Mouse (Mus musculus): ENCODE data around the gene Primpol. TPM values are rescaled to one million over a fixed set of nuclear protein-coding genes. Genes with fewer than 3 reads are reported as not detected.

Primpol gene
- total and polyA plus RNA-seq, 3 experiments, result 7.1 to 11.6 TPM; not detected in 1

DNA sequence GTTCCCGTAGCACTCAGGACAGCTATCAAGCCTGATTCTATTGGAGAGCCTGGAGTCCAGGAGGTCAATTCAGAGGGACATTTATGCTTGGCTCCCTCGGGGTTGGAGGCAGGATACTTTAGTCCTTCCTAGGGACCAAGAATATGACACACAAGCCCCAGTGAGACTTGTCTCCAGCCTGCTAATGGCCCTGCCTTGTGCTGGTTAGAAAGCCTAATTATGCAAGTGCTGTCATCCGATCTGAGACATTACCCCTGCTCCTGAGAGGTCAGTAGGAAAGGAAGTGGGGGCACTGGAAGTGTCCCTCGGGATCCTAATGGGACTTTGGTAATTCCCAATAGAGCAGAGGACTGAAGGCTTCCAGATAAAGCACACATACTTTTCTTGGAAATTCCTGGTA, 86.5 kb downstream of the Primpol start:
- no peaks in the 10 kb centered on the region for H3K79me2 ChIP-seq (ENCODE audit: control insufficient read depth, insufficient read depth, low read length, poor library complexity)
- TF ChIP-seq MYB (IDR thresholded peaks at IDR 0.05; ENCODE audit: low read depth, low read length), result no peak
- no peak for TF ChIP-seq ZNF384 (IDR thresholded peaks at IDR 0.05; ENCODE audit: low read depth, low read length)
- no peak for TF ChIP-seq ELF1 (IDR thresholded peaks at IDR 0.05; ENCODE audit: low read depth, low read length)
- TF ChIP-seq ETS1 (IDR thresholded peaks at IDR 0.05; ENCODE audit: low read depth, low read length), result no peak
- no peak for TF ChIP-seq ZMIZ1 (IDR thresholded peaks at IDR 0.05; ENCODE audit: low read depth, low read length)
- TF ChIP-seq POLR2A (IDR thresholded peaks at IDR 0.05; ENCODE audit: control insufficient read depth in 1 of 2, insufficient read depth in 1 of 2, low read depth in 1 of 2, low read length in 2 of 2, poor library complexity in 1 of 2), result no peak
- no peak for TF ChIP-seq KAT2A (conservative IDR thresholded peaks at IDR 0.05; ENCODE audit: low read depth, low read length)
- no peak for TF ChIP-seq UBTF (IDR thresholded peaks at IDR 0.05; ENCODE audit: borderline replicate concordance, insufficient read depth, low read depth, low read length)
- TF ChIP-seq RCOR1 (IDR thresholded peaks at IDR 0.05; ENCODE audit: low read depth, low read length), result no peak
- TF ChIP-seq MAX (IDR thresholded peaks at IDR 0.05; ENCODE audit: low read length), result no peak
- TF ChIP-seq BHLHE40 (IDR thresholded peaks at IDR 0.05; ENCODE audit: borderline replicate concordance, low read depth, low read length), result no peak
- no peak for TF ChIP-seq CHD1 (IDR thresholded peaks at IDR 0.05; ENCODE audit: low read depth, low read length)
- no peak for TF ChIP-seq MAZ (IDR thresholded peaks at IDR 0.05; ENCODE audit: low read depth, low read length)
- TF ChIP-seq NELFE (IDR thresholded peaks at IDR 0.05; ENCODE audit: low read depth, low read length), result no peak
- no peak for TF ChIP-seq GABPA (IDR thresholded peaks at IDR 0.05; ENCODE audit: low read depth, low read length)
- no peak for TF ChIP-seq SMC3 (IDR thresholded peaks at IDR 0.05; ENCODE audit: low read depth, low read length)
- TF ChIP-seq MAFK (IDR thresholded peaks at IDR 0.05; ENCODE audit: borderline replicate concordance, low read depth, low read length), result no peak
- H3K9ac ChIP-seq (ENCODE audit: control insufficient read depth, low read depth, low read length, poor library complexity, severe bottlenecking), result no peak overlapping the region
- no peaks in the 10 kb centered on the region for H3K27me3 ChIP-seq (ENCODE audit: control insufficient read depth in 1 of 2, insufficient read depth in 2 of 2, low read length in 2 of 2)
- peaks cover 0 to 4% of the 10 kb centered on the region in 2 experiments; a peak in 1 of 4 replicates for H3K36me3 ChIP-seq (ENCODE audit: control insufficient read depth in 1 of 2, insufficient read depth in 2 of 2, low read length in 2 of 2)
- no peaks in the 10 kb centered on the region for H3K4me1 ChIP-seq (ENCODE audit: control insufficient read depth in 1 of 2, insufficient read depth in 2 of 2, low read length in 2 of 2)
- DNase-seq (ENCODE audit: low read depth, low spot score), result no peak
- no peak overlapping the region for H3K4me3 ChIP-seq (ENCODE audit: control insufficient read depth in 1 of 2, insufficient read depth in 1 of 2, low read depth in 2 of 2, low read length in 2 of 2)
- no peak overlapping the region for H3K27ac ChIP-seq (ENCODE audit: control insufficient read depth, low read depth, low read length)
- no peaks in the 10 kb centered on the region for H3K9me3 ChIP-seq (replicated peaks; ENCODE audit: insufficient read depth, low read length)

DNA sequence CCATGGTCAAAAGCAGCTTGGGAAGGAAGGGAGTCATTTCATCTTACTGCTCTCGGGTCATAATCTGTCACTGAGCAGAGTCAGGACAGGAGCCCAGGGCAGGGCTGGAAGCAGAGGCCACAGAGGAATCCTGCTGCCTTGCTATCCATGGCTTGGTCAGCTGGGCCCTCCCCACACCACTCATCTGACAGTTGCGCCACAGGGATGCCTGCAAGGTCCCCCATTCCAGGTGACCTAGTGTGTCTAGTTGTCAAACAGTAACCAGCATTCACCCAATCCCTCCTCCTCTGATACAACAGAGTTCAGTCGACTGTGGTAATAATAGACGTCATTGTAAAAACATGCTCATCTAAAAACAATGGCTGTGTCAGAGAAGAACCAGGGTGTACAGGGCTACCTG, 87.5 kb downstream of the Primpol start:
- DNase-seq (ENCODE audit: low read depth, low spot score), result no peak
- Histone ChIP-seq H3K27ac (ENCODE audit: control insufficient read depth, low read depth, low read length) (no peak overlapping the region), H3K36me3 (ENCODE audit: control insufficient read depth in 1 of 2, insufficient read depth in 2 of 2, low read length in 2 of 2) (peaks cover 0 to 4% of the 10 kb centered on the region in 2 experiments; a peak in 1 of 4 replicates), H3K4me1 (ENCODE audit: control insufficient read depth in 1 of 2, insufficient read depth in 2 of 2, low read length in 2 of 2) (no peaks in the 10 kb centered on the region), H3K9me3 (replicated peaks; ENCODE audit: insufficient read depth, low read length) (no peaks in the 10 kb centered on the region), H3K79me2 (ENCODE audit: control insufficient read depth, insufficient read depth, low read length, poor library complexity) (no peaks in the 10 kb centered on the region), H3K9ac (ENCODE audit: control insufficient read depth, low read depth, low read length, poor library complexity, severe bottlenecking) (no peak overlapping the region), H3K27me3 (ENCODE audit: control insufficient read depth in 1 of 2, insufficient read depth in 2 of 2, low read length in 2 of 2) (no peaks in the 10 kb centered on the region), H3K4me3 (ENCODE audit: control insufficient read depth in 1 of 2, insufficient read depth in 1 of 2, low read depth in 2 of 2, low read length in 2 of 2) (no peak overlapping the region)
- TF ChIP-seq RCOR1 (IDR thresholded peaks at IDR 0.05; ENCODE audit: low read depth, low read length) (no peak), CHD2 (IDR thresholded peaks at IDR 0.05; ENCODE audit: low read length) (no peak), SMC3 (IDR thresholded peaks at IDR 0.05; ENCODE audit: low read depth, low read length) (no peak)
